Mouse (Mus musculus) liver, embryonic 14.5 days (tissue): ENCODE results near the gene Qsox2. TPM values are rescaled to one million over a fixed set of nuclear protein-coding genes. Genes with fewer than 3 reads are reported as not detected.

Experiments used
- ATAC-seq: fragments of 200-750 bp; cut with Nextera tagmentation; 2 replicates; pipeline ENCODE4 v1.8.0; 2017; ENCODE audit warnings: moderate number of reproducible peaks, mild to moderate bottlenecking, moderate library complexity; ENCODE audit not compliant: insufficient read depth
- DNase-seq, 3 experiments: peaks; one replicate each; pipeline ENCODE4 v3.0.0-alpha.2; 2012 to 2013; ENCODE audit warnings: low read depth in 3 of 3, low spot score in 3 of 3
- H3K27ac ChIP-seq: fragments of 300-500 bp; sonication (generic); 2 replicates; pipeline ENCODE4 v1.5.1; 2014; ENCODE audit warnings: moderate library complexity, mild to moderate bottlenecking, control low read depth, inconsistent platforms
- H3K27me3 ChIP-seq: fragments of 300-500 bp; sonication (generic); 2 replicates; pipeline ENCODE4 v1.6.1; 2014; ENCODE audit warnings: mild to moderate bottlenecking, low read length, moderate library complexity; ENCODE audit not compliant: control insufficient read depth, insufficient read depth
- H3K36me3 ChIP-seq: fragments of 300-500 bp; sonication (generic); replicated peaks from 2 replicates; pipeline ENCODE4 v1.6.1; 2014; ENCODE audit warnings: low read depth; ENCODE audit not compliant: control insufficient read depth, insufficient read depth
- H3K4me1 ChIP-seq, 2 experiments: fragments of 200-500 bp in 1 of 2; fragments of 300-500 bp in 1 of 2; sonication (generic) in 1 of 2; replicated peaks; 2 replicates each; pipeline ENCODE4 v1.6.1; 2012 to 2014; ENCODE audit warnings: antibody characterized with exemption in 1 of 2, inconsistent platforms in 1 of 2, low read length in 1 of 2; ENCODE audit not compliant: control insufficient read depth in 2 of 2, insufficient read depth in 2 of 2
- H3K4me2 ChIP-seq: fragments of 300-500 bp; sonication (generic); 2 replicates; pipeline ENCODE4 v1.6.1; 2014; ENCODE audit warnings: low read depth, mild to moderate bottlenecking, control low read depth, moderate library complexity
- H3K4me3 ChIP-seq, 2 experiments: fragments of 200-500 bp in 1 of 2; fragments of 300-500 bp in 1 of 2; sonication (generic) in 1 of 2; 2 replicates each; pipeline ENCODE4 v1.5.1; 2012 to 2014; ENCODE audit warnings: low read depth in 2 of 2, low read length in 2 of 2, mild to moderate bottlenecking in 2 of 2, control low read depth in 1 of 2, inconsistent platforms in 1 of 2, moderate library complexity in 1 of 2; ENCODE audit not compliant: insufficient read depth in 1 of 2
- H3K9ac ChIP-seq: fragments of 300-500 bp; sonication (generic); replicated peaks from 2 replicates; pipeline ENCODE4 v1.6.1; 2014; ENCODE audit warnings: mild to moderate bottlenecking, control low read depth, moderate library complexity
- H3K9me3 ChIP-seq: fragments of 300-500 bp; sonication (generic); 2 replicates; pipeline ENCODE4 v1.6.1; 2016; ENCODE audit warnings: low read length, mixed read lengths; ENCODE audit not compliant: control insufficient read depth
- CTCF ChIP-seq: IDR thresholded peaks from 2 replicates; pipeline ENCODE4 v1.5.1; 2016; ENCODE audit warnings: antibody characterized with exemption, low read depth, control low read depth
- EP300 ChIP-seq: IDR thresholded peaks from 2 replicates; pipeline ENCODE4 v1.6.1; 2016; ENCODE audit warnings: antibody characterized with exemption, low read depth
- WGBS: fragments of 180-500 bp; shearing (Covaris S2); extraction: QIAGEN DNeasy Blood & Tissue Kit; methylation state at CpG from one replicate; pipeline ENCODE4 v1.1.7; 2014; ENCODE audit not compliant: insufficient replicate concordance; 5-methylcytosine and 5-hydroxymethylcytosine counted together
- polyA plus RNA-seq, 2 experiments: library from polyadenylated mRNA; depleted of rRNA in 1 of 2; stranded (reverse) in 1 of 2; unstranded in 1 of 2; fragments of >200 nt; fragmentation: Nextera tagmentation in 1 of 2; extraction: Ambion mirVana in 1 of 2; gene quantifications; 2 replicates each; pipeline versions ENCODE4 v1.2.1 to v1.2.3; 2012 to 2014

Gene Qsox2
- polyA plus RNA-seq, 2 experiments = 3.8 to 4.7 TPM

- TF ChIP-seq CTCF = no peak
- no peak for TF ChIP-seq EP300
- H3K9me3 ChIP-seq = no peaks in the 10 kb centered on the region
- H3K27ac ChIP-seq = no peak overlapping the region
- H3K9ac ChIP-seq = no peak overlapping the region
- no peak overlapping the region for H3K4me3 ChIP-seq
- DNase-seq (no peak), ATAC-seq (no peak)
- H3K4me2 ChIP-seq = no peak overlapping the region
- no peaks in the 10 kb centered on the region for H3K36me3 ChIP-seq
- H3K4me1 ChIP-seq = peaks cover 8 to 11% of the 10 kb centered on the region in 2 experiments
- 49% methylated on average over 9 of the region's 9 CpGs for WGBS
- no peaks in the 10 kb centered on the region for H3K27me3 ChIP-seq
Measured at GRCm38 (mm10) chr2:26240330-26240729, 3.0 kb upstream of the Qsox2 start.

GRCm38 (mm10) chr2:26236681-26237289 is 540 bp downstream of the Qsox2 start:
- peak in 1 of 3 experiments; percentile 16 for DNase-seq
- WGBS = under 1% methylated on average over 47 of the region's 51 CpGs

GRCm38 (mm10) chr2:26234771-26235170 is 2.6 kb downstream of the Qsox2 start:
- H3K27ac ChIP-seq = no peak overlapping the region
- no peak overlapping the region for H3K9ac ChIP-seq
- H3K4me3 ChIP-seq = no peak overlapping the region
- H3K9me3 ChIP-seq = no peaks in the 10 kb centered on the region
- H3K36me3 ChIP-seq = no peaks in the 10 kb centered on the region
- 60% methylated on average over 2 of the region's 2 CpGs for WGBS
- ATAC-seq (no peak), DNase-seq (no peak)
- H3K27me3 ChIP-seq = no peaks in the 10 kb centered on the region
- no peak for TF ChIP-seq CTCF
- TF ChIP-seq EP300 = no peak
- H3K4me2 ChIP-seq = no peak overlapping the region
- H3K4me1 ChIP-seq = peaks cover 13 to 24% of the 10 kb centered on the region in 2 experiments

More at GRCm38 (mm10) chr2:26236681-26237289, 540 bp downstream of the Qsox2 start:
- Histone ChIP-seq H3K36me3 (no peaks in the 10 kb centered on the region), H3K27ac (peak overlapping the region; percentile 58), H3K4me1 (peaks cover 13 to 24% of the 10 kb centered on the region in 2 experiments), H3K4me2 (peak overlapping the region; percentile 78), H3K4me3 (peak overlapping the region; percentile 88 to 93), H3K27me3 (no peaks in the 10 kb centered on the region), H3K9me3 (no peaks in the 10 kb centered on the region), H3K9ac (peak overlapping the region; percentile 90)
- TF ChIP-seq CTCF (no peak), EP300 (no peak)
- peak; percentile 60; the same call in 1 of the 2 replicates for ATAC-seq

GRCm38 (mm10) chr2:26234253-26234652 is 3.1 kb downstream of the Qsox2 start:
- Histone ChIP-seq H3K36me3 (no peaks in the 10 kb centered on the region), H3K9ac (no peak overlapping the region), H3K9me3 (no peaks in the 10 kb centered on the region), H3K27ac (no peak overlapping the region), H3K4me1 (peaks cover 13 to 24% of the 10 kb centered on the region in 2 experiments), H3K27me3 (no peaks in the 10 kb centered on the region), H3K4me2 (no peak overlapping the region), H3K4me3 (no peak overlapping the region)
- 22% methylated on average over 5 of the region's 5 CpGs for WGBS
- no peak; the same call in 1 of the 2 replicates for TF ChIP-seq EP300
- TF ChIP-seq CTCF = no peak
- ATAC-seq (no peak), DNase-seq (peak in 1 of 3 experiments; percentile 14)

GRCm38 (mm10) chr2:26231366-26231765 is 6.0 kb downstream of the Qsox2 start:
- DNase-seq (no peak), ATAC-seq (no peak)
- Histone ChIP-seq H3K27ac (no peak overlapping the region), H3K27me3 (no peaks in the 10 kb centered on the region), H3K9me3 (no peaks in the 10 kb centered on the region), H3K4me2 (no peak overlapping the region), H3K4me3 (no peak overlapping the region), H3K36me3 (no peaks in the 10 kb centered on the region), H3K9ac (no peak overlapping the region), H3K4me1 (peaks cover 12 to 20% of the 10 kb centered on the region in 2 experiments)
- no peak for TF ChIP-seq CTCF
- no peak for TF ChIP-seq EP300
- WGBS = 59% methylated on average over 3 of the region's 3 CpGs
